Mouse (Mus musculus): ENCODE measurements at regions not wholly inside any gene's neighbourhood (a gene's known extent, or its start where the extent isn't known, plus 50 kb on each side); places are given as distances from the start of the nearest gene placed in this dataset.

- POLR2A ChIA-PET: no interaction called here
- CTCF ChIA-PET: no interaction called here
Measured at GRCm38 (mm10) chr3:50570027-50570426, 126.6 kb upstream of the Slc7a11 start.

GRCm38 (mm10) chr3:50569565-50569964 is 126.2 kb upstream of the Slc7a11 start:
- ChIA-PET POLR2A (no interaction called here), CTCF (no interaction called here)

- ChIA-PET POLR2A (no interaction called here), CTCF (no interaction called here)
Measured at GRCm38 (mm10) chr3:50554150-50554549, 110.7 kb upstream of the Slc7a11 start.

- CTCF ChIA-PET: no interaction called here
- POLR2A ChIA-PET: interaction anchor here in 1 of 4 experiments (0.5 to 0.6 kb wide), 2 partner anchors 32 to 233 kb away, joined by 3 to 5 read pairs; no protein-coding TSS in a partner anchor
Measured at GRCm38 (mm10) chr3:50548568-50548967, 105.2 kb upstream of the Slc7a11 start.

DNA sequence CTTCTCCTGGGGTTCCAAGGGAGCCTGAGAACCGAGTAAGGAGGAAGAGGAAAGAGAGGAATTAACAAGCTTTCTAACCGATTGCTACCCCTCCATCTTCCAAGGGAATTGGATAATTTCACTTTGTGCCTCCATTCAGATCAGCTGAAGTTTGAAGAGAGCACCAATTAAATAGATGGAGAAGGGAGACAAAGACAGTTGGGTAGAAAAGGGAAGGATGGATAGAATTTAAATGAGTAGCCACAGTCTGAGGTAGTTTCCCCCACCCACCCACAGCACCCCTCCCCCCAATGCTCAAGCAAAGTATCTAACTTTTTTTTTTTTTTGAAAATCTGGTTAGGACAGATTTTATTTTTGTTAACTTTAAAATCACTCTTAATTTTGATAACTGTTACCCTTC is 87.2 kb upstream of the Slc7a11 start:
- CTCF ChIA-PET: no interaction called here
- POLR2A ChIA-PET: interaction anchor here in 1 of 4 experiments (0.9 kb wide), 1 partner anchor 9 kb away, joined by 3 read pairs; no protein-coding TSS in a partner anchor

DNA sequence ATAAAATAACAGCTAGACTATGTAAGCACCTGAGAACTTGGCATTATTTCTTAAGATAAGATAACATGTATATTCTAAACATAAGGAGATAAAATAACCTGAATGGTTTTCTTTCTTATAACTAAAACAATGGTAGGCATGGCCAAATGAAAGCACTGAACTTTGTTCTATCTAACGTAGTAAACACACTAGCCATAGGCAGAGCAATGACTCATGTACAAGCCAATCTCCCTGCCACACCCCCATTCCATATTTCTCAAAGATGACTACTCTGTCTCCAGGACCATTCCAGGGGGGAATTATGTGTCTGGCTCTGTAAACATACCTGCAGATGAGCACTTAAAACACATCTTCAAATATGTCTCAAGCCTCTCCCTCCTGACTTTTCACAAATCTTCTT is 80.6 kb upstream of the Slc7a11 start:
- ChIA-PET CTCF (no interaction called here), POLR2A (no interaction called here)

DNA sequence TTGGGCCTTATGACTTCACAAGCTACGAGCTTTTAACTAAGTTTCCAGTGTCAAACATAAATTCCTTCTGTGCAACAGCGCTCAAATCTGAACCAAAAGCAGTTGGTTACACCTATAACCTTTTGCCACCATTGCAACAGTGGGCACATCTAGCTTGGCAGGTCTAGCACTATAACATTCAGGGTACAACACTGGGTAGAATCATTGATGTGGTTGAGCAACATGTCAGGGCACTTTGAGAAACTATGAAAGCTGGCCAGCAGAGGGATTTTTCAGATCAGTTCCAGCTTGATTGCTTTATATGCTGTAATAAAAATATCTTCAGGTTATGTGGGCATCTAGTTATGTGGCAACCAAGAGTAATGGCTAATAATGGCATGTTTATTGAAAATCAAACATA is 63.8 kb upstream of the Slc7a11 start:
- ChIA-PET POLR2A (interaction anchor here in 1 of 4 experiments (0.5 kb wide), 1 partner anchor 93 kb away, joined by 3 read pairs; no protein-coding TSS in a partner anchor), CTCF (no interaction called here)

Measured in embryonic stem cell, embryonic (primary cell).